Mouse (Mus musculus) right cerebral cortex, postnatal 36 days (tissue): ENCODE measurements around the gene Spata5.
"Not testable (repeated sequence)": the region's sequence is repeated elsewhere in the genome, so short reads cannot be mapped to it uniquely, and the experiment has no call there.

Experiments
- DNase-seq, 2 experiments: peaks; one replicate each; pipeline ENCODE4 v3.0.0; 2022; ENCODE audit warnings: low spot score in 2 of 2, mixed read lengths in 1 of 2

The Spata5 gene

GRCm38 (mm10) chr3:37569661-37570566, 150.2 kb downstream of the Spata5 start:
- DNase-seq = no peak

GRCm38 (mm10) chr3:37571633-37572032, 151.9 kb downstream of the Spata5 start:
- no peak for DNase-seq

- DNase-seq = peak in 1 of 2 experiments; percentile 63
Observed at GRCm38 (mm10) chr3:37572066-37572465, 152.4 kb downstream of the Spata5 start.

GRCm38 (mm10) chr3:37576840-37577239, 157.1 kb downstream of the Spata5 start:
- no peak for DNase-seq

- no peak for DNase-seq
Observed at GRCm38 (mm10) chr3:37577706-37578105, 158.0 kb downstream of the Spata5 start.

GRCm38 (mm10) chr3:37584576-37584975, 164.9 kb downstream of the Spata5 start:
- no peak for DNase-seq

GRCm38 (mm10) chr3:37585967-37586730, 166.5 kb downstream of the Spata5 start:
- no peak for DNase-seq

GRCm38 (mm10) chr3:37586731-37587578, 167.3 kb downstream of the Spata5 start:
- no peak for DNase-seq

GRCm38 (mm10) chr3:37595721-37596120, 176.0 kb downstream of the Spata5 start:
- no peak for DNase-seq

GRCm38 (mm10) chr3:37596519-37596918, 176.8 kb downstream of the Spata5 start:
- DNase-seq = no peak

GRCm38 (mm10) chr3:37597200-37597599, 177.5 kb downstream of the Spata5 start:
- DNase-seq = no peak

GRCm38 (mm10) chr3:37599641-37600040, 179.9 kb downstream of the Spata5 start:
- not testable (repeated sequence) for DNase-seq

GRCm38 (mm10) chr3:37602356-37602755, 182.7 kb downstream of the Spata5 start:
- no peak for DNase-seq

- DNase-seq = no peak
Observed at GRCm38 (mm10) chr3:37602890-37603289, 183.2 kb downstream of the Spata5 start.

- no peak for DNase-seq
Observed at GRCm38 (mm10) chr3:37603541-37603940, 183.8 kb downstream of the Spata5 start.

- DNase-seq = no peak
Observed at GRCm38 (mm10) chr3:37604976-37605875, 185.5 kb downstream of the Spata5 start.

- DNase-seq = no peak
Observed at GRCm38 (mm10) chr3:37605876-37606238, 186.2 kb downstream of the Spata5 start.

GRCm38 (mm10) chr3:37608926-37609325, 189.2 kb downstream of the Spata5 start:
- no peak for DNase-seq

- DNase-seq = no peak
Observed at GRCm38 (mm10) chr3:37610670-37611069, 191.0 kb downstream of the Spata5 start.

- no peak for DNase-seq
Observed at GRCm38 (mm10) chr3:37613722-37614121, 194.0 kb downstream of the Spata5 start.
